Mouse (Mus musculus) adrenal gland, postnatal 4 days (tissue): ENCODE data around the gene Ffar1. TPM values are rescaled to one million over a fixed set of nuclear protein-coding genes. Genes with fewer than 3 reads are reported as not detected.

ENCODE experiments used
- total RNA-seq, 2 experiments: library from RNA; stranded (reverse); gene quantifications; 2 replicates each; pipeline ENCODE4 v1.2.3; 2021

Ffar1 gene
- total RNA-seq, 2 experiments from 2014 or later = 0.59 TPM; not detected in 1

Other genes with a start within 250 kb of the Ffar1 start
- 1 to 10 TPM in 1 of 2 experiments, under 1 TPM in 1; 0.93 to 1.2 TPM for gene Upk1a, start 248.7 kb downstream of the Ffar1 start, total RNA-seq
- gene Cox6b1, start 235.4 kb downstream of the Ffar1 start, total RNA-seq = 100 to 1,000 TPM; 750 to 830 TPM
- not detected for gene Etv2, start 225.7 kb downstream of the Ffar1 start, total RNA-seq
- gene Rbm42, start 211.2 kb downstream of the Ffar1 start, total RNA-seq = 10 to 100 TPM; 89.2 to 89.5 TPM
- gene Haus5, start 196.6 kb downstream of the Ffar1 start, total RNA-seq = 10 to 100 TPM; 20.8 to 22.9 TPM
- gene Pmis2, start 190.0 kb downstream of the Ffar1 start, total RNA-seq = not detected
- 1 to 10 TPM; 3.8 to 5.2 TPM for gene 2200002J24Rik, start 162.6 kb downstream of the Ffar1 start, total RNA-seq
- 1 to 10 TPM; 2.8 to 3.6 TPM for gene Atp4a, start 149.4 kb downstream of the Ffar1 start, total RNA-seq
- 100 to 1,000 TPM; 170 to 181 TPM for gene Tmem147, start 132.0 kb downstream of the Ffar1 start, total RNA-seq
- gene Gapdhs, start 117.9 kb downstream of the Ffar1 start, total RNA-seq = not detected
- 10 to 100 TPM; 32.1 to 36.8 TPM for gene Sbsn, start 110.1 kb downstream of the Ffar1 start, total RNA-seq
- gene Dmkn, start 97.8 kb downstream of the Ffar1 start, total RNA-seq = 1 to 10 TPM; 3.2 to 4.2 TPM
- 1 to 10 TPM; 1.9 to 3.1 TPM for gene Krtdap, start 73.7 kb downstream of the Ffar1 start, total RNA-seq
- gene Ffar2, start 37.8 kb downstream of the Ffar1 start, total RNA-seq = 1 to 10 TPM; 2.7 to 2.9 TPM
- 1 to 10 TPM in 1 of 2 experiments, under 1 TPM in 1; 0.37 to 1.6 TPM for gene Ffar3, start 5.4 kb downstream of the Ffar1 start, total RNA-seq
- gene Cd22, start 18.8 kb upstream of the Ffar1 start, total RNA-seq = under 1 TPM; 0.73 to 0.90 TPM
- 1 to 10 TPM in 1 of 2 experiments, under 1 TPM in 1; 0.45 to 1.4 TPM for gene Mag, start 53.3 kb upstream of the Ffar1 start, total RNA-seq
- gene Hamp2, start 63.1 kb upstream of the Ffar1 start, total RNA-seq = 10 to 100 TPM in 1 of 2 experiments, under 1 TPM in 1; 0.84 to 12.5 TPM
- gene Hamp, start 82.5 kb upstream of the Ffar1 start, total RNA-seq = 10 to 100 TPM in 1 of 2 experiments, 1 to 10 TPM in 1; 2.3 to 36.9 TPM
- gene Usf2, start 95.2 kb upstream of the Ffar1 start, total RNA-seq = 100 to 1,000 TPM; 113 to 125 TPM
- 10 to 100 TPM; 15.2 to 17.6 TPM for gene Lsr, start 111.9 kb upstream of the Ffar1 start, total RNA-seq
- gene Fam187b, start 112.2 kb upstream of the Ffar1 start, total RNA-seq = under 1 TPM; 0.68 to 0.98 TPM
- gene Fxyd5, start 180.9 kb upstream of the Ffar1 start, total RNA-seq = 10 to 100 TPM; 30.0 to 31.2 TPM
- 10 to 100 TPM in 1 of 2 experiments, 1 to 10 TPM in 1; 8.9 to 13.3 TPM for gene Fxyd7, start 189.9 kb upstream of the Ffar1 start, total RNA-seq
- gene Fxyd1, start 195.6 kb upstream of the Ffar1 start, total RNA-seq = 100 to 1,000 TPM; 141 to 173 TPM
- gene Lgi4, start 197.8 kb upstream of the Ffar1 start, total RNA-seq = 1 to 10 TPM; 6.8 to 6.9 TPM
- 1 to 10 TPM; 2.0 to 5.9 TPM for gene Fxyd3, start 215.1 kb upstream of the Ffar1 start, total RNA-seq